Mouse (Mus musculus) small intestine, adult 2 months (tissue): ENCODE data around the gene Rnase2a.

Source experiments
- CTCF ChIP-seq: fragments of 200-500 bp; IDR thresholded peaks from 2 replicates; pipeline ENCODE4 v1.5.1; 2012; ENCODE audit warnings: low read depth, mild to moderate bottlenecking, control low read depth, inconsistent platforms, low read length, moderate library complexity, mixed read lengths; ENCODE audit not compliant: insufficient replicate concordance, insufficient read length; ENCODE audit errors: extremely low read depth
- POLR2A ChIP-seq: fragments of 200-500 bp; IDR thresholded peaks from 2 replicates; pipeline ENCODE4 v1.6.1; 2012; ENCODE audit warnings: low read depth, mild to moderate bottlenecking, control low read depth, inconsistent platforms, low read length, moderate library complexity

GRCm38 (mm10) chr14:51250348-51250747, 5.6 kb downstream of the Rnase2a start:
- TF ChIP-seq CTCF (no peak), POLR2A (no peak)
